Mouse (Mus musculus) right cerebral cortex, postnatal 25 days (tissue): ENCODE results near the gene Slc35b4.

ENCODE experiments used
- DNase-seq: peaks from one replicate; pipeline ENCODE4 v3.0.0; 2022

Slc35b4 gene

DNA sequence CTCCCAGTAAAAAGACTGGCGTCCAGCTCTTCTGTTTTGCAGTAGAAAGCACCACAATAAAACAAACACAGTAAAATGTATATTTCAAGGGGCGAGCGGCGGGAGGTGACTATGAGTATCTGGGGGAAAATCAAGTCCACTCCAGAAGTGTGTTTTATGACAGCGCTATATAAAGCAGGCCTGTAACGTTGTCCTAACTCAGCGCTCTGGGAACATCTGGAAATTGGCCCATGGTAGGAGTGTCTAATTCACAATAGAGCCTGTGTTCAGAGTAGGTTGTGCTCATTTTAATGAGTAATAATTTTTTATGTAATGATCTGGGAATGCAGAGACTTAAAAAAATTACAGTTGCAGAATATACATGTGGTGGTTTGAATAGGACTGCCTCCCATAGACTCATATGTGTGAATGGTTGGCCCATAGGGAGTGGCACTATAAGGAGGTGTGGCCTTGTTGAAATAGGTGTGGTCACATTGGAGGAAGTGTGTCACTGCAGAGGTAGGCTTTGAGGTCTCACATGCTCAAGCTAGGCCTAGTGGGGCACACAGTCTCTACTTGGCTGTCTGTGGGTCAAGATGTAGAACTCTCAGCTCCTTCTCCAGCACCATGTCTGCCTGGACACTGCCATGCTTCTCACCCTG lies 60.0 kb downstream of the Slc35b4 start:
- DNase-seq, result no peak

GRCm38 (mm10) chr6:34111406-34111805 lies 65.5 kb downstream of the Slc35b4 start:
- no peak for DNase-seq

- DNase-seq, result no peak
These were observed 66.3 kb downstream of the Slc35b4 start for GRCm38 (mm10) chr6:34110571-34110970.
